Mouse (Mus musculus) heart, postnatal 36 days (tissue): ENCODE data around the gene Ccdc57. TPM values are rescaled to one million over a fixed set of nuclear protein-coding genes. Genes with fewer than 3 reads are reported as not detected.

Source experiments
- DNase-seq, 2 experiments: peaks; one replicate each; pipeline ENCODE4 v3.0.0; 2021 to 2022
- intact Hi-C: fragments of 180-260 bp; cut with DNase I; formaldehyde crosslinking; loops from one replicate; pipeline ENCODE4 v1.15.1; 2025
- total RNA-seq, 2 experiments: library from RNA; stranded (reverse); gene quantifications; 2 replicates each; pipeline ENCODE4 v1.2.3; 2021

Gene Ccdc57
- total RNA-seq = 1 to 10 TPM in 1 of 2 experiments, under 1 TPM in 1; 0.79 to 1.6 TPM

DNA sequence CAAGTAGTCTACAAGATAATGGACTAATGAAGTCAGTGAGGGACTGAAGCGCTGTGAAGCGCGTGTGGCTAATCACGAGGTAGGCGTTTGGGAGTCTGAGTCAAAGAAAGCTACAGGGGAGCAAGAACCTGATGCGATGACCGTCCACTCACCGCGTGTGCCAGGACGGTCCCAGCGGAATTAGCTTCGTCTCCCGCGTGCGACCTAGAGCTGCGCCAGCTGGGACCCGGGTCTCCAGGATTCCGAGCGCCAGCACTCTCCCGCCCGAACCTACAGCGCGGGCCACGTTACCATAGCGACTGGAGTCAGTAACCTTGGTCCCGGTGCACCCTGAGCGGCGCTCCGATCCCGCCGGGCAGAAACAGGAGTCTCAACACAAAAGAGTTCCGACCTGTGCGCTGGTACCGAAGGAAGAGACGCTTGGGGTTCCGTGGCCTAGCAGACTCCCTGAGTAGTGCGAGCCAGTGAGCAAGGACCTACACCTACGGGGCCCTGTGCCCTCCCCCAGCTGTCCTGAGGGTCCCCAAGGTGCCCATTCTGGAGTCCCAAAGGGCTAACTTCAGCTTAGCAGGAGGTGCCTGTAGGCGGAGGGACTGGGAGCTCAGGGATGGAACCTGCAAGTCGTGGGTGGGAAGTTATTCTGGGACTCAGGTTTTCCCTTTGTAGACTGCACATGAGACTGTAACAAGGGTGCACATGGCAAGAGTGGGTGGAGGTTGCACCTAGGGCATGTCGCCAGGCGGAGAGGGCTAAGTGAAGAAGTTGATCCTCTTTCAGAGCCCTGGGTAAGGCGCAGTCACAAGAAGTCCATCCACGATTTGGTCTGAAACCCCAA is at the start of gene Ccdc57:
Ccdc57 (minus strand) TSS at position 309 of the 835 bp plus-strand sequence.
- peak; percentile 88 to 92 for DNase-seq
- intact Hi-C loops = no loop called here

DNA sequence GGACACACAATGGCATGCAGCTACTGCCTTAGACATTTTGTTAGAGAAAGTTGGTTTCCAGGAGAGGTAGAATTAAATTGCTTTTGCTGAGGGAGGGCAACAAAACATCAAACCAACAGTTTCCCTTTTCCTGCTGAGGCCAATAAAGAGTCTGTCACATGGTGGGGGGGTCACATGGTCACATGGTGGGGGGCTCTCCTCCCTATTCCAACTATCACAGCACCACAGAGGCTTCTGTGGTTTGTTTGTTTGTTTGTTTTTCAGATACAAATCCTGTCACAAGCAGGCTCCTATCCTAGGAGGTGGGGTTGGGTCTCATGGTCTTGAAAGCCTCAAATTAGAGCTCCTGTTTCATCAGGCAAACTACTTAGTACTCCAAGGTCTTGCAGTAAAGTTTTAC is 49.8 kb upstream of the Ccdc57 start:
- no peak for DNase-seq
- intact Hi-C loops = no loop called here

DNA sequence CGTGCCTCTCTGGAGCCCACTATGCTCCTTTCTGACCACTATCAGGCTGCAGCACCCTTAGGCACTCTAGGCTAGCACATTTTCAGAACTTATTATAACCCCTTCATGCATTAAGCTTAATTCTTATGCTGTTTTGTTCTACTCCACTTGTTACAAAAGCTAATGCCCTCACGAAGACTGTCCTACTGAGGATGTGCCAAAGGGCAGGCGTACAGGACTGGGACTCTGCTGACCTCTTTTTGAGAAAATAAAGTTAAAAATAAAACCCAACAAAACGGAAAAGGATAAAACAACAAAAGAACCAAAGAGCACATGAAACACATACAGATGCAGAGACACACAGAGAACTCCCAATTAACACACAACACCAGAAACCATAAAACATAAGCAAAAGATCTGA is 49.0 kb upstream of the Ccdc57 start:
- intact Hi-C loops = no loop called here
- no peak for DNase-seq

DNA sequence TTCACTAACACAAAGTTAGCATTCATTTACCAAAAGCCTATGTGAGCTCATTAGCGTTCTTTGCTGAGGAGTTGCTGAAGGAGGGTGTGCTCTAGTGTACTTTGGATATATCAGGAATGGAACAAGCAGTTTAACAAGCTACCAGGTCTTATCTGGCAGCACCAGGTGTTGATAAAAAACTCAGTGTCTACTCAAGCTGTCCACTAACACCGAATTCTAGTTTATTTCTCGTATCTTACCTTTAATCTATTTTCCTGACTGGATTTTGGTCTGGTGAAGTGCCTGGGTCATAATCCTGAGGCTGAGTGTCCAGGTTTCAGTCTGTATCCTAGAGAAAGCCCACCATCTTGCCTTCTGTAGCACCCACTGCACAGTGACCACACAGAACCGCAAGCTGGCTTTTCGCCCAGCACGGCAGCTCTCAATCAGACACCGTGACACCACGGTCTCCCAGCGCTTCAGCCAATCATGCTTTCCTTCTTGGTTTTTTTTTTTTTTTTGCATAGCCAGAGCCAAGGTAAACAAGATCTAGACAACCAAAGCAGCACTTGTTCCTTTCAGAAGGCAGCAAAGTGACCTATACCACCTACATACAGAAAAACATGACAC is 47.9 kb upstream of the Ccdc57 start:
- intact Hi-C loops = no loop called here
- peak; percentile 27 to 39 for DNase-seq

DNA sequence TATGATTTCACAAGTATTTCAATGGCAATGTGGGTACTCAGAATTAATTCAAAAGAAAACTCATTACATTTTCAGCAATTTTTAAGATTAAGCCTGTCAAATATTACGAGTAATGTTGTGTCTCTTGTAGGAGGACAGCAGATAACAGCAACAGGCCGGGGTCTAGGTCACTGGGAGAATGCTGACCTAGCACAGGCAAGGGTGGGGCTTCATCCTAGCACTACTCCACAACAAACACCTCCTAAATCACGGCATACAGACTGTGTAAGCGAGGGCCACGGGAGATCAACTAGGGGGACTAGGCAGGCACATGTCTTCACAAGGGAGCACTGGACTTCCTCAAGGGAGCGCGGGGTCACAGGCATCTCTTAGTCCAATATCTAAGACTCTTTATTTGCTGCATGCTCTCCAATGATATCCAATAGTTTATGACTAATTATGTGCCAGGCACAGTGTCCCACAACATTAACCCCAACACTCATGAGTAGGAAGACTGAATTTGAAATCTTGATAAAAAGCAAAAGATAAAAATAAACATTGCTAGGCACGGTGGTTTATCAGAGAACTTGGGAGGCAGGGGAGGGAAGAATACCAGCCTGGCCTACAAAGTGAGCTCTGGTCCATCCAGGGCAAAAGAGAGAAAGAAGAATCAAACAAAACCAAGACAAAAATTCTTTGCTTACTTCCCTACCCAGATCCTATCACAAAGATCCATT is 47.2 kb upstream of the Ccdc57 start:
- intact Hi-C loops = no loop called here

DNA sequence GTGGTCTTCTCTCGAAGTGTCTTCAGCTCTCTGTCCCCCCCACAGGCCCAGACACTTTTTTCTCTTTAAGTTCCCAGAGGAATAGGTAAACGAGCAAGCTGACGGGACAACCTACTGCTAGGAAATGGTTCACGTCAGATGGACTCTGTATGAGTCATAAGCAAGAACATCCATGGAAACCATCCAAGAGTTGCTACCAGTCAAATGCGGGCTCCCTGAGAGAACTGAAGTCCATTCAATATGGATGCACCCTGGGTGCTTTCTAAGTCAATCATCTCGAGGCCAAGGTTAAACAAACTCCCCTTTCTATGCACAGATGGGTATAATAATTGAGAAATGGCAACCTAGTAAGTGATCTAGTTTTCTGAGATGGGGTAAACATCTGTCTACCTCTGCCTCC is 40.6 kb upstream of the Ccdc57 start:
- no peak for DNase-seq
- intact Hi-C loops = no loop called here

More for the DNA sequence above, 47.2 kb upstream of the Ccdc57 start:
- DNase-seq = no peak

DNA sequence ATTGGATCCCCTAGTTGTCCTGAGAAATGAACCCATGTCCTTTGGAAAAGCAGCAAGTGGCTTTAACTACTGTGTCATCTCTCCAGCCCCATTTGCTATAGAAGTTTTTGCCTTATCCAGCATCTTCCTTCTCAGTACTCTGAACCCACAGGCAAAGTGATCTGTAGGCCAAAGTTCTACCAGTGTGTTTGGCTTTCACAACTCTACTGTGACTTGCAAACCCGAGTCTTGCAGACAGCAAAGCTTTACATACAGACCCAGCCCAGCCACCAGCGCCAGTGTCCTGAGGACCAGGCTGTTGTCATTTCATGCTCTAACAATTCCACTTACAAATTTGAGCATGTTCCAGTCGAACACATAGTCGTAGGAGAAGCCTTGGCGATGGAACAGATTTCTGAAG is 38.6 kb upstream of the Ccdc57 start:
- no peak for DNase-seq

DNA sequence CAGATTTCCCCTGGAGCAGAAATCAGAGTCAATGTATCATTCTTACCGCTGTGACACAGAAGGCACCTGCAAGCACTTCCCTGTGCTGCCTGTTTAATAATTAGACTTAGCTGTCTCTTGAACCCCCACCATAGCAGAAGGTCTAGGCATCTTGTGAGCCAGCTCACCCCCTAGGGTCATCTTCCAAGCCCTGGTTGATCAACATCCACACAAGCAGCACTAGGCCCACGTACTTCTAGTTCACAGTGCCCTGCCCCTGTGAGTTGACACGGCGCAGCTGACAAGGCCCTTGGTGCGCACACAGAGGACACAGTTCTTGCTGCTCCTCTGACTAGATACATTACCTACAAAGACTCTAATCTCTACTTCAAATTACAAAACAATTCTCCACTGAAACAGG is 37.1 kb upstream of the Ccdc57 start:
- DNase-seq = no peak
- intact Hi-C loops = no loop called here

More for the DNA sequence above, 38.6 kb upstream of the Ccdc57 start:
- intact Hi-C loops = no loop called here

DNA sequence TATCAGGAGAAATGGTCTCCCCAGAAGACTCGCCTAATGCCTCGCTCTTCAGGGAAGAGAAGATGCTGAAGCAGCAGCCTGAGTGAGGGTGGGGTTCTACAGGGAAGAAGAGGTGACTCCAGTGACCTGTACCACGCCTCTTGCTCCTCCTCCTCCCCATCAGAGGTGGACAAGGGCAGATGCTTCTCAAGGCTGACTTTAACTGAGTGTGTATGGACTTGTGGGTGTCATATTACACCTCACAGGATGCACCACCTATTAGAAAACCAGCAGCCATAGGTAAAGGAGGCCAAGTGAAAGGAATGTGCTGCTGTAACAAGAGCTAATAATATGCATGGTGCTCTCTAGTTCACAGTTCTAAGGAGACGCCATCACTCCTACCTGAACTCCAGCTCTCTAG is 32.9 kb upstream of the Ccdc57 start:
- no peak for DNase-seq
- intact Hi-C loops = no loop called here

DNA sequence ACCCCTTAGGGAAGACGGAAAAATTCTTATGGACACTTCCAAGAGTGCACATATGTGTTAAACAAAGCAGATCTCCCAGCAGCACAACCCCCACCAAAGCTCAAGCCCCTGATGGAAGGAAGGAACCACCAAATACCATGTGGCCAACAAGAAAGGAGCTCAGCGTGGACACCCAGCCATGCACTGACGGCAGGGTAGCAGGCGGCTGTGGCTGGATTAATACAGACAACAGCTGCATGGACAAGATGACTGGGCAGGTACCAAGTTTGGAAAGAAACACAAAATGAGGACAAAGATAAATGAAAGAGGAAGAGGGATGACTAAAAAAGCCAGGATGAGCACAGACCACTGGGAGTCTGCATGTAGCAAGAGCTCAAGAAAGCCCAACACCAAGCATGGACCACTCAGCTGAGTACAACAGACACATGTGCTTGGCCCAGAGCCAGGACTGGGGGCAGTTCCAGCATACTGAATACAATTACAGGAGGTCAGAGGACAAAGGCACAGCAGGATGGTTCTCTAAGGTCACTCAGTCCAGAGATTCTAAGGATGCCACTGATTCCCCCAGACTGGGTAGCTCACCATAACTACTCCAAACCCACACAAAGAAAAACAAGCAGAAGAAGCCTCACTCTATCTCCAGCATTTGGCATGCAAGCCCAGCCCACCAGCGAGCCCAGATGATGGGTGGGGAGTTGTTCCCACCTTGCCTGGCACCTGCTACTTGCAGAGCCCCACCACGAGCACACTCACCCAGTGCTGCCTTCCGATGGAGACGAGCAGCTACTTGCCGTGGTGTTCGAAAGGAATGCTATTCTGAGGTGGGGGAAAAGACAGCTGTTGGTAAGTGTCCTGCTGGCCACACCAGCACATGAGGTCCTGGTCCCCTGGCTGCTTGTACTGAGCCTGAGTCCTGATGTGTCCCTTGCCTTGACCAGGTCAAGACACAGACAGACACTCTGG is 31.8 kb upstream of the Ccdc57 start:
- no peak for DNase-seq
- intact Hi-C loops = no loop called here

DNA sequence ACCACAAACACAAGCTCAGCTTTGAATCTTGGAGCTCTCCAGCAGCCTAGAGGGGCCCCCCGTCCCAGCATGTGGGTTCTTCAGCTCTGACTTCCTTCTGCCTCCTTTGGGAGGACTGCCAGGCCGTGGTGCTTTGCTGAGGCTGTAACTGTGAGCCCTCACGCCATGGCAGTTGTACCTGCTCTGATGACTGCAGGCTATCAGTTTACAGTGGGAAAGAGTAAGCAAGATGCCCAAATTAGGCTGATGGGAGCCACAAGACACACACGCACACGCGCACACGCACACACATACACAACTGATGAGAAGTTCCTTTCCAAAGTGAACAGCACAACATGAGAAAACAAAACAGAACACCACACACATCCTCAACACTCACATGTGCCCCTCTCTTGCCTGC is 30.2 kb upstream of the Ccdc57 start:
- intact Hi-C loops = no loop called here
- DNase-seq = no peak

DNA sequence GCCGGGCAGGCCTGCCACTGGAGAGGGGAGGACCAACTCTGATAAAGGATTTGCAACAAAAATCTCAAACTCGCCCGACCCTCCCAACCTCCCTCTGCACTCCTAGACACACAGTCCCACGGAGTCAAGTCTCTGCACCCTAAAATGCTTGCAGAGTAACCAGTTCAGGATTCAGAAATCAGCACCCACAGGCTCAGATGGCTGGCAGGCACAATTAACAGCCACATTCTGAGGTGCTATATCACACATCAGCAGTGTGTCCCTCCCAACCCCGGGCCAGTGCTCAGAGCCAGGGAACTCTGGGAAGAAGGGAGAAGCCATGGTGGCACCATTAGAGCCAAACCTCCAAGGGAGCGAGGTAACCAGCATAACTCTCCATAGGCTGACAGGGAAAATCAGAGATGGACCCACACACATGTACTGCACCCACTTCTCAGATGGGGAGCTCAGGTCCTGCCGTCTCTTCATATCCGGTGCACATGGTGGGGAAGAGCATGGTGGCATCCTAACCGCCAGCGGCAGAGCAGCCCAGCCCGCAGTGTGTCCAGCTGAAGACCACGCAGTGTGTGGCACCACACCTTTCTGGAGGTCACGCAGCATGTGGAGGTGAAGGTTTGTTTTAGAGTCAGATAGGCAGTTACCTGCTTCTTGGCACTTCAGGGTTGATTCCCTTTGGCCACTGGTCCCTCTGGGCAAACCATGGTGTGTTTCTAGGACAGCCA is 29.5 kb upstream of the Ccdc57 start:
- intact Hi-C loops = no loop called here
- no peak for DNase-seq

DNA sequence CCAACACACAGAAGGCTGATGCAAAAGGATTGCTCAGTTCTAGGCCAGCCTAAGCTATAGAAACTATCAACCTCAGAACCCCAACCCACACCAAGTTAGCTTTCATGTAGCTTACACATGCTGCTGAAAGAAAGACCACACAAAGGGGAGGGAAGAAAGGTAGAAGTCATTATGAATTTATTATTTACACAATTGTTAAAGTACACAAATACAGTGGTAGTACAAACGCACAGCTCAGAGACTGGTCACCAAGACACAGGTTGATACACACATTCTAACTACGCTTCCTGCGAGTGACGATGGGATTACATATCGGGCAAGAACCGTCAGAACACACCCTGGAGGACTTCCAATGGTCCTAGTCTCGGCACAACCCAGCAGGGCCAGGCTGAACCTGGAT is 28.9 kb upstream of the Ccdc57 start:
- intact Hi-C loops = no loop called here
- DNase-seq = no peak

DNA sequence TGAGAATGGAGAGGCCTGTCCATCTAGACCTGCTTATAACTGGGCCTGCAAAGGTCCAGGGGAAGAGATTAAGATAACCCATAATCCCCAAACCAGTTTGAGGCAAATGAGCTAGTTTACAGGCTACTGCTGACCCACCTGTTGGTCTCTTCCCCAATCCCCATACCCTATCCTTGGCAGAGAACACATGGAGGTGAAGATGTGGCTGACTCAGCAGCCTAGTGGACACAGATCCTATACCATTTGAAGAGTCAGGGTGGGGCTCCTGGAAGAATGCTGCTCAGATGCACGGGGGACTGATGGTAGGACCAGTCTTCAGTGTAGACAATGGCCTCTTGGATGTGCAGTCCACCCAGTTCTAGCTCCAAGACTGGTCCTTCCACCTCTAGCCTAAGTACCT is 27.6 kb upstream of the Ccdc57 start:
- intact Hi-C loops = no loop called here

DNA sequence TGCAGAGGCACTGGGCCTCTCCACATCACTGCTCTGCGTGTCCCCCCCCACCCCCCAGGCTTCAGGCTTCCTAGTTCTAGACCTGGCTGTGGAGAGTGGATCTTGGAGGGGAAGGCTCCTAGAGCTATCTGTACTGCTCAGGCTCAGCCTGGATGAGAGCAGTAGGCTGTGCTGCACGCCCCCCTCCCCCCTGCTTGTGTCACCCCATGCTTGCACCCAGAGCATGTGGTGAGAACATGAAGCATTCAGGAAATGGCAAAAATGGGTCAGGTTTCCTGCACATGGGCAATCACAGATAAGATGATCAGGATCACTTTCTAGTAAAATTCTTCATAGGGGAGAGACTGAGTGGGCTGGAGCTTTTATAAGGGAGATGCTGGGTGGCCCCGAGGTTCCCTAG is 26.9 kb upstream of the Ccdc57 start:
- DNase-seq = no peak
- intact Hi-C loops = no loop called here

More for the DNA sequence above, 27.6 kb upstream of the Ccdc57 start:
- DNase-seq = no peak

DNA sequence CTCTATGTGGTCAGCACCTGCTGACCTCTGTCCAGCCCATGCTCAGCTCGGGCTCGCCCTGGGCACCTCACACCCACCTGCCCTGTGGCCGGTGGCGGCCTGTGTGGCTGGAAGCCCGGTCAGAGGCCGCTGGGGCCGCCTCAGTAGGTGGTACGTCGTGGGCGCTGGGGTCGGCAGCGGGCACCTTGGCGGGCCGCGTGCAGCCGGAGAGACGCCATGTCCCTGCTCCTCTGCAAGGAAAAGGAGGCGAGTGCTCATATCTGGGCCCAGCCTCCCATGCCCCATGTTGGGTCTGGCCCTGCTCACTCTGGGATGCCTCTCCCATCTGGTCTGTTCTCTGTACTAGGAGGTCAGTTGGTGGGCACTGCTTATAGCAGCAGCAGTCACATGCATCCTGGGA is 26.4 kb upstream of the Ccdc57 start:
- DNase-seq = no peak
- intact Hi-C loops = no loop called here

DNA sequence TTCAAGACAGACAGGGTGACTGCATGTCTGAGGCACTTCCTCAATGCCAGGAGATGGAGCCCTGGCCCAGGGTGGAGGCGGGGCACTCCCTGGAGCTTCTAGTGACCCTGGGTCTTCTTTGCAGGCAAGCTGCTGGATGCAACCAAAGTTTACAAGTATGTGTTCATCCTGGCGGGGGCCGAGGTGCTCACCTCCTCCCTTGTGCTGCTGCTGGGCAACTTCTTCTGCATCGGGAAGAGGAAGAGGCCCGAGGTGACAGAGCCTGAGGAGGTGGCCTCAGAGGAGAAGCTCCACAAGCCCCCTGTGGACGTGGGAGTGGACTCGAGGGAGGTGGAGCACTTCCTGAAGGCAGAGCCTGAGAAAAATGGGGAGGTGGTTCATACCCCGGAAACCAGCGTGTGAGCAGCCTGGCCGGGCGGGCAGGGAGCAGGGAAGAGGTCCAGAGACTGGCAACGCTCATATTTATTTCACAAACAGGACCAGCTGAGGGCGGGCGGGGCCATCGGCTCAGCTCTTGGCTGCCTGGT is 25.1 kb upstream of the Ccdc57 start:
- peak; percentile 18 to 35 for DNase-seq
- intact Hi-C loops = no loop called here

DNA sequence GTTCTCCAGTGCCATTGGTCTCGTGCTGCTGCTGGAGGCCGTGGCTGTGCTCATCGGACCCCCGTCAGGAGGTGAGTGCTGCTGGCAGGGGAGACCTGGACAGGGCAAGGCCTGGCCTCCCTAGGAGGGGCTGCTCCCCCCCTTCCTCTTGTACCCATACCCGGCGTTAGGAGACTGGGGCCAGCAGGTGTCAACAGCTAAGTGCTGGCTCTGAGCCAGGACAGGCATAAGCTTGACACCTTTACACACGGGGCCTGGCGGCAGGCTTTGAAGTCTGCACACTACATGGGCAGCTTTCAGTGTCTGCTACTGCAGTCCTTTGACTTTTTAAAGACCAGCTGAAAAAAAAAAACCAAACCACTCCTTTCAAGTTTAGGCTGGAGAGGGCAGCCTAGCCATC is 24.4 kb upstream of the Ccdc57 start:
- DNase-seq = no peak
- intact Hi-C loops = no loop called here

DNA sequence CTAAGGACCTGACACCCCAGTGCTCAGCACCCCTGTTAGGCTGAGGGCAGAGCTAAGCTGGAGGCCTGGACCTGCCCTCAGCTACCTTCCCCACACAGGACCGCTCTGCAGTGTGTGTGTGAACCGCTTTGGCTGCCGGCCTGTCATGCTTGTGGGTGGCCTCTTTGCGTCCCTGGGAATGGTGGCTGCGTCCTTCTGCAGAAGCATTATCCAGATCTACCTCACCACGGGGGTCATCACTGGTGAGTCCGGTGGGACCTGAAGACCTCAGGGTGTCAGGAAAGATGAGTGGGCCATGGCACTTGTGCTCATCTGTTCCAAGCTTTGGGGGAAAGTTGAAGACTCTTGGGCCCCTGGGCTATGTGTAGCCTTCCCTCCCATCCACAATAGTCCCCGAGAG is 23.0 kb upstream of the Ccdc57 start:
- intact Hi-C loops = no loop called here
- no peak for DNase-seq

DNA sequence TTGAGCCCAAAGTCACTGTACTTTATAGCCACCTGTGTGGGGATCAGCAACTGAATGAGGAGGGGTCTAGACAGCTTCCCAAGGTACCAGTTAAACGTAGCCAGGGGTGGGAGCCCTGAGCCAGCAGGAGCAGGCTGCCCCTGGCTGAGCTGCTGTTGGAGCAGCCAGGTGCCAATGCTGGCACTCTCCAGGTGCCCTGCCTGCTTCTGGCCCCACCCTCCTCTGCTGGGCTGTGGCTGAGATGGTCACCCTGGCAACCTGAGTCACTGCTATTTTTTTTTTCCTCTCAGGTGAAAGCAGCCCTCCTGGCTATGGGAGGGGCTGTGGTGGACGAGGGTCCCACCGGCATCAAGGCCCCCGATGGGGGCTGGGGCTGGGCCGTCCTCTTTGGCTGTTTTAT is 22.3 kb upstream of the Ccdc57 start:
- no peak for DNase-seq
- intact Hi-C loops = loop anchor here (5.0 kb wide), 1 partner anchor 32 kb away; no protein-coding TSS in a partner anchor
